Mouse (Mus musculus) MEL (cell line): ENCODE measurements around the gene Aplp1. TPM values are rescaled to one million over a fixed set of nuclear protein-coding genes. Genes with fewer than 3 reads are reported as not detected.

Source experiments
- DNase-seq: peaks from one replicate; pipeline ENCODE4 v3.0.0; 2011; ENCODE audit warnings: low read depth, low spot score
- H3K27ac ChIP-seq: 2 replicates; pipeline ENCODE4 v1.5.1; 2012; ENCODE audit warnings: low read depth, mild to moderate bottlenecking, control low read depth, low read length, moderate library complexity; ENCODE audit not compliant: control insufficient read depth
- H3K27me3 ChIP-seq, 2 experiments: fragments of 150-350 bp in 1 of 2; sonication (generic) in 1 of 2; 2 replicates each; pipeline ENCODE4 v1.6.1; 2012; ENCODE audit warnings: low read length in 2 of 2, mild to moderate bottlenecking in 2 of 2, improper control_type of control experiment in 1 of 2, moderate library complexity in 1 of 2; ENCODE audit not compliant: insufficient read depth in 2 of 2, control insufficient read depth in 1 of 2
- H3K36me3 ChIP-seq, 2 experiments: 2 replicates each; pipeline ENCODE4 v1.6.1; 2012 to 2014; ENCODE audit warnings: low read length in 2 of 2, improper control_type of control experiment in 1 of 2, inconsistent platforms in 1 of 2, mild to moderate bottlenecking in 1 of 2; ENCODE audit not compliant: insufficient read depth in 2 of 2, control insufficient read depth in 1 of 2
- H3K4me1 ChIP-seq, 2 experiments: fragments of 150-350 bp in 1 of 2; sonication (generic) in 1 of 2; 2 replicates each; pipeline ENCODE4 v1.6.1; 2012; ENCODE audit warnings: low read length in 2 of 2, improper control_type of control experiment in 1 of 2, mild to moderate bottlenecking in 1 of 2; ENCODE audit not compliant: insufficient read depth in 2 of 2, control insufficient read depth in 1 of 2
- H3K4me3 ChIP-seq, 2 experiments: fragments of 150-350 bp in 1 of 2; sonication (generic) in 1 of 2; 2 replicates each; pipeline ENCODE4 v1.5.1; 2012; ENCODE audit warnings: low read depth in 2 of 2, low read length in 2 of 2, mild to moderate bottlenecking in 2 of 2, moderate library complexity in 2 of 2, control low read depth in 1 of 2, improper control_type of control experiment in 1 of 2; ENCODE audit not compliant: control insufficient read depth in 1 of 2, insufficient read depth in 1 of 2
- H3K79me2 ChIP-seq: 2 replicates; pipeline ENCODE4 v1.6.1; 2012; ENCODE audit warnings: mild to moderate bottlenecking, low read length, moderate library complexity; ENCODE audit not compliant: control insufficient read depth, poor library complexity, insufficient read depth
- H3K9ac ChIP-seq: 2 replicates; pipeline ENCODE4 v1.6.1; 2012; ENCODE audit warnings: low read depth, mild to moderate bottlenecking, control low read depth, low read length, moderate library complexity; ENCODE audit not compliant: control insufficient read depth, poor library complexity, severe bottlenecking
- H3K9me3 ChIP-seq: fragments of 150-350 bp; sonication (generic); replicated peaks from 2 replicates; pipeline ENCODE4 v1.6.1; 2012; ENCODE audit warnings: mild to moderate bottlenecking, low read length, improper control_type of control experiment, moderate library complexity; ENCODE audit not compliant: insufficient read depth
- BHLHE40 ChIP-seq: IDR thresholded peaks from 2 replicates; pipeline ENCODE4 v1.6.1; 2012; ENCODE audit warnings: low read depth, mild to moderate bottlenecking, inconsistent platforms, low read length, improper control_type of control experiment, borderline replicate concordance
- CTCF ChIP-seq, 3 experiments: IDR thresholded peaks in 2 of 3; conservative IDR thresholded peaks in 1 of 3; 2 replicates each; pipeline ENCODE4 v1.5.1; 2011 to 2012; ENCODE audit warnings: low read length in 3 of 3, low read depth in 2 of 3, mild to moderate bottlenecking in 2 of 3, improper control_type of control experiment in 1 of 3, inconsistent platforms in 1 of 3, mixed read lengths in 1 of 3, moderate library complexity in 1 of 3; ENCODE audit not compliant: control insufficient read depth in 1 of 3, insufficient read depth in 1 of 3, poor library complexity in 1 of 3, severe bottlenecking in 1 of 3
- GATA1 ChIP-seq: IDR thresholded peaks from 2 replicates; pipeline ENCODE4 v1.6.1; 2011; ENCODE audit warnings: low read depth, low read length, improper control_type of control experiment
- MAFK ChIP-seq: IDR thresholded peaks from 2 replicates; pipeline ENCODE4 v1.6.1; 2011; ENCODE audit warnings: low read depth, mild to moderate bottlenecking, low read length, improper control_type of control experiment, borderline replicate concordance
- MAX ChIP-seq: IDR thresholded peaks from 2 replicates; pipeline ENCODE4 v1.6.1; 2011; ENCODE audit warnings: low read length, improper control_type of control experiment
- MXI1 ChIP-seq: IDR thresholded peaks from 2 replicates; pipeline ENCODE4 v1.6.1; 2011; ENCODE audit warnings: mild to moderate bottlenecking, low read depth, low read length, improper control_type of control experiment
- POLR2AphosphoS5 ChIP-seq: IDR thresholded peaks from 2 replicates; pipeline ENCODE4 v1.6.1; 2012; ENCODE audit warnings: low read depth, borderline replicate concordance, mild to moderate bottlenecking, inconsistent platforms, low read length, moderate library complexity, mixed read lengths
- RCOR1 ChIP-seq: IDR thresholded peaks from 2 replicates; pipeline ENCODE4 v1.6.1; 2012; ENCODE audit warnings: low read depth, mild to moderate bottlenecking, inconsistent platforms, low read length, improper control_type of control experiment
- SMC3 ChIP-seq: IDR thresholded peaks from 2 replicates; pipeline ENCODE4 v1.6.1; 2011; ENCODE audit warnings: low read depth, low read length, improper control_type of control experiment
- TBP ChIP-seq: IDR thresholded peaks from 2 replicates; pipeline ENCODE4 v1.8.0; 2011; ENCODE audit warnings: low read depth, low read length, improper control_type of control experiment
- USF1 ChIP-seq: IDR thresholded peaks from 2 replicates; pipeline ENCODE4 v1.6.1; 2014; ENCODE audit warnings: low read depth, mild to moderate bottlenecking, inconsistent platforms, low read length, improper control_type of control experiment, moderate library complexity
- ZC3H11A ChIP-seq: IDR thresholded peaks from 2 replicates; pipeline ENCODE4 v1.6.1; 2012; ENCODE audit warnings: low read depth, mild to moderate bottlenecking, inconsistent platforms, low read length, improper control_type of control experiment
- ZKSCAN1 ChIP-seq: IDR thresholded peaks from 2 replicates; pipeline ENCODE4 v1.6.1; 2012; ENCODE audit warnings: low read depth, mild to moderate bottlenecking, inconsistent platforms, low read length, improper control_type of control experiment, moderate library complexity
- ZMIZ1 ChIP-seq: IDR thresholded peaks from 2 replicates; pipeline ENCODE4 v1.6.1; 2012; ENCODE audit warnings: low read depth, mild to moderate bottlenecking, inconsistent platforms, low read length, improper control_type of control experiment, moderate library complexity
- ZNF384 ChIP-seq: IDR thresholded peaks from 2 replicates; pipeline ENCODE4 v1.6.1; 2012; ENCODE audit warnings: low read depth, mild to moderate bottlenecking, inconsistent platforms, low read length, improper control_type of control experiment
- polyA plus RNA-seq, 2 experiments: library from polyadenylated mRNA; stranded (reverse) in 1 of 2; unstranded in 1 of 2; fragments of >175 nt in 1 of 2; fragments of >200 nt in 1 of 2; gene quantifications; 2 replicates each; pipeline versions ENCODE4 v1.2.1 to v1.2.4; 2012; ENCODE audit warnings: low replicate concordance in 2 of 2, low read depth in 1 of 2; ENCODE audit not compliant: insufficient read length in 2 of 2, insufficient read depth in 1 of 2, missing spikeins in 1 of 2
- total RNA-seq: library from RNA; depleted of rRNA; stranded (reverse); fragments of 300-350 nt; gene quantifications from 2 replicates; pipeline ENCODE4 v1.2.3, GENCODE M21; 2012

Aplp1 gene
- total and polyA plus RNA-seq, 3 experiments, result 1.9 to 7.1 TPM; not detected in 1

DNA sequence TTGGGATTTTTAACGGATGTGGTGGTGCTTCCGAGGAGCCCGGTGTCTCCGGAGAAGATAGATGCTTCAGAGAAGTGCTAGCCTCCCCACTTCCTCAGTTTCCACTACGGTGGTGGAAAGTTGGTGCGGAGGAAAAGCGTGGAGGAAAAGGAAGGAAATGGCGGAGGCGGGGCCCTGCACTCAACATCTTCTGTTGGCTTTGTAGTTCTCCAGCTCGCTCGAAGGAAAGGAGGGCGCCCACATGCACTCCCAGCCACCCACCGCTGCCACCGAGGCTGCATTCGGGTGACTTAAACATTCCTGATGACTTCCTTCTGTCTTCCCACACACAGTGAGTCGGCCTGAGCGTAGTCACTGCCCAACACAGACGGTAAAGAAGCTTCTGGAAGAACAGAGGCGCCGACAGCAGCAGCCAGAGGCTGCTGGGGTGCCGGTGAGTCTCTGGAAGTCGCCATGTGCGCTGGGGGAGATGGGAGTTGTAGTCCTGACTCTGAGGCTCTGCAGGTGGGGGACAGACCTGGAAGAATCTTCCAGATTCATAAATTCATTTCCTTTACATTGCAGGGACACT lies 22.2 kb downstream of the Aplp1 start:
- Histone ChIP-seq H3K79me2 (peaks cover 21% of the 10 kb centered on the region), H3K27ac (no peak overlapping the region), H3K9ac (peak overlapping the region; percentile 61; the same call in 1 of the 2 replicates), H3K4me1 (peaks cover 0 to 21% of the 10 kb centered on the region in 2 experiments; a peak in 2 of 4 replicates), H3K36me3 (peaks cover 5 to 10% of the 10 kb centered on the region in 2 experiments), H3K27me3 (no peaks in the 10 kb centered on the region), H3K4me3 (peak overlapping the region in 1 of 2 experiments; percentile 75; a peak in 1 of 4 replicates), H3K9me3 (no peaks in the 10 kb centered on the region)
- TF ChIP-seq TBP (no peak), CTCF (IDR thresholded peaks at IDR 0.05 in 2 of 3, conservative IDR thresholded peaks at IDR 0.05 in 1 of 3; ENCODE audit: control insufficient read depth in 1 of 3, insufficient read depth in 1 of 3, low read depth in 2 of 3, low read length in 3 of 3, poor library complexity in 1 of 3, severe bottlenecking in 1 of 3) (no peak), RCOR1 (no peak), BHLHE40 (no peak), MAX (no peak), ZMIZ1 (no peak), MXI1 (no peak), ZNF384 (no peak), MAFK (no peak), SMC3 (no peak), USF1 (no peak), GATA1 (no peak), POLR2AphosphoS5 (no peak), ZKSCAN1 (no peak)
- no peak for DNase-seq

DNA sequence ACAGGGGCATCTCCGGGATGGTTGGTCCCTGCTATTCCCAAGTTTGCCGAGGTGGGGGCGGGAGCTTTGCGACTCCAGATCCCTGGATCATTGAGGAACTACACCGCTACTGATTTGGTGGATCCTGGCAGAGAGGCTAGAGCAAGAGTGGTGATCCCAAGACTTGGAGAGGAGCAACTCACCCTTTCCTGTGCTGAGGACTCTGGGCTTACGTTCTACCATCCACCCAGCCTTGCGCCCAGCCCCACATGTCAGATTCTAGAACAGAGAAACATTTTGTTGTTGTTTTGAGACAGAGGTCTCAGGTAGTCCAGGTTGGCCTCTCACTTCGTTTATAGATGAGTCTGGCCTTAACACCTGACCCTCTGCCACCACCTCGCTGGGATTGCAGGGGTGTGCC lies 22.8 kb downstream of the Aplp1 start:
- Histone ChIP-seq H3K9me3 (no peaks in the 10 kb centered on the region), H3K27me3 (no peaks in the 10 kb centered on the region), H3K4me3 (peak overlapping the region; percentile 75 to 77), H3K9ac (peak overlapping the region; percentile 61)
- no peak for DNase-seq
- TF ChIP-seq ZC3H11A, result no peak
- TF ChIP-seq, all 39 proteins: peak for 0
- H3K27ac ChIP-seq, result no peak overlapping the region
- H3K4me1 ChIP-seq, result peaks cover 0 to 25% of the 10 kb centered on the region in 2 experiments; a peak in 3 of 4 replicates
- peaks cover 5 to 13% of the 10 kb centered on the region in 2 experiments for H3K36me3 ChIP-seq
- H3K79me2 ChIP-seq, result peaks cover 21% of the 10 kb centered on the region
